Mouse (Mus musculus) monocyte, adult 5-6 weeks (primary cell): ENCODE data around the gene Rp9. TPM values are rescaled to one million over a fixed set of nuclear protein-coding genes. Genes with fewer than 3 reads are reported as not detected.

Source experiments
- ATAC-seq: fragments of 153-309, 156-312 bp; replicated peaks from 2 replicates; pipeline ENCODE4 v1.8.0; 2017; ENCODE audit warnings: mild to moderate bottlenecking; ENCODE audit not compliant: low TSS enrichment, insufficient number of reproducible peaks, severe bottlenecking, poor library complexity, low FRiP score
- total RNA-seq: library from RNA; stranded (forward); fragments of 200-1000, 200-491, 200-594 nt; gene quantifications from 3 replicates; pipeline ENCODE4 v1.2.3, GENCODE M21; 2017

Rp9 gene
- total RNA-seq, 1 experiment from 2014 or later: 169 TPM

DNA sequence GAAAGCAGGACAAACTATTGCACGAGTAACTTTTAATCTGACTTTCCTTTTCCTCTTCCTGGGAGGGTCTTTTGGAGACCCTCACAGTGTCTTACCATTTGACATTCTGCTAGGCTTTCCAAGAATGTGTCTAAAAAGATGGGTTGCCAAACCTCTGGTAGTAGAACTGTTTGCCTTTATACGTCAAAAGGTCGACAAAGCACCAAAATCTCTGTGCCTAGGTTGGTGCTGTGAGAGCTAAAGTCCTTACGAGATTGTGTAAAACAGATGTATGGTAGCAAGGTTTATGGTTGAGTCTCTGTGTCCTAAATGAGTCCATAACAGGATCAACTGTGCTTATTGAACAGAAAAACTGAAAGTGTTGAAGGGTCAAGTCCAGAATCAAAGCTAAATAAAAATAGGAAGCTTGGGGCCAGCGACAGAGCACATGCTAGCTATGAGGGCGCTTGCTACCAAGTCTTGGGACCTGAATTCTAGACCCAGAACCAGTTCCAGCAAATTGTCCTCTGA is 79.8 kb downstream of the Rp9 start:
- ATAC-seq: no peak

DNA sequence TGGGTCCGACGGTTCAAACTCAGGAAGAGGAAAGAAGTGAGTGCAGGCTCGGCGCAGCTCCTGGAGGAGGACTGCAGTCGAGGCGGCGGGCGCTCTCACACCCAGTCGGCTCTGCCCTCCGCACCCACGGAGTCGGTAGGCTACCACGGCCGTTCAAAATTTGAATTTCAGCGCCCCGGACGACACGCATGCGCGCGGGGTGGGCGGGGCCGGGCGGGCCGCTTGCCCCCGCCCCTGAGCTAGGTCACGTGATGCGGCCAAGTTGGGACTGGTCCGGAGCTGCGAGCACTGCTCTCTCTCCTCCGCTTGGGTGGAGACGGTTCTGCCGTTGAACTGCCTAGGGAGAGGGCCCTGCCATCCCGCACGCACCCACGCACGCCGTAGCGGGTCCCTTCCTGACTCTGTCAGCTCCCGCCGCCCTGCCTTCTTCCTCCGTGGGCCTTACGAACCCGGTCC is 80.5 kb downstream of the Rp9 start, which contains the start of gene Anln:
TSS of gene Anln (minus strand) at position 168 of the 456 bp plus-strand sequence.
- ATAC-seq: peak; percentile 90

DNA sequence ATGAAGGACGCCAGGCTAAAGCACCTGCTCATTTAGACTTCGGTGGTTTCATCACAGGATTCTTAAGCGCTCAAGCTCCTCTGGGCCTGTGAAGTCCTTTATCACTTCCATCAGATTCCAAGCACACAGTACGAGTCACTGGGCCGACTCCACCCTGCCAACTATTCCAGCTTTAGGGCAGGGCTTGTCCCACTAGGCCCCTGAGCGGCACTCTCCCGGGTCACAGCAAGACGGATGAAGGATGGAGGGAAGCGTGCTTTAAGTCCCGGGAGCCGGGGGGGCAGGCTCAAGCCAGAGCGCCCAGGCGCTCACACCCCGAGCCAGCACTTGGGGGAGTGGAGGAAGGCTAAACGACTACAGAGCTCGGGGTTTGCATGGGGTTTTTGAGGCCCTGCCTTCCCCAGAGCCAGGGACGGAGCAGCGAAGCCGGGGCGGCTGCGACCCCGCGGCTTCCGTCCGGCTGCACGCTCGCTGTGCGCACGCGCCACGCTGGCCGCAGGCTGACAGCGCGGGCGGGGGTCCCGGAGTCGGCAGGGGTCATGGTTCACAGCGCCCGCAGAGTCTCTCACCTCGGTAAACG is 81.1 kb downstream of the Rp9 start:
- ATAC-seq: no peak

DNA sequence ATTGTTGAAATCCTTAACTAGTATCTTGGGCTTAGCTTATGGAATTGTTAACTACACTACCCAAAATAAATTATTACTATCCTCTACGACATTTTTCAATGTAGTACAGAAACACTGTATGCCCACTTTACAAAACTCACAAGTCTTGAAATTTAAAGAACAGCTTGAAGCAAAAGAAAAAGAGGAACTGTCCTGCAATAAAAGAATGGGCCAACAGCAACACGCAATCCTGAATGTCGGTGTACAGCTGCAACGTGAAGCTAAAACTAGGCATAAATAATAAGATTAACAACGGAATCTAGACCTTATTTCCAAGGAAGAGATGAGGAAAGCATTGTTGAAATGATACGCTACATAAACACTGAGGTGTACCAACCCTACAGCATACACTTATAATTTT is 81.6 kb downstream of the Rp9 start:
- ATAC-seq: no peak

DNA sequence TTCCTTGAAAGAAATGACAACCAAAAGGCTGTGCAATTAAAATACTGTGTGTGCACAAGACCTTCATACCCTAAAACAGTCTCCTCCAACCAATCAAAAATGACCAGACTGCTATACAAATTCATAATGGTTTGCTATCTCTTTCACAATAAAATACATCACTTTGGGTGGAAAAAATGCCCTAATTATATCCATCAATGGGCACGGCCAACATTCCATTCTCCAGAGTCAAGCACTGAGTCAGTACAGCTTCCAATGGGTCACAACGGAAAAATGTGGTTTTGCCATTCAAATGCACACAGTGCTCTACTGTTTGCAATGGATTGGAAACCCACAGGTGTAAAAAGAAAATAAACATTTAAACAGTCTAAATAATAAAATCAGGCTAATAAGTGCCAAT is 83.7 kb downstream of the Rp9 start:
- no peak for ATAC-seq

DNA sequence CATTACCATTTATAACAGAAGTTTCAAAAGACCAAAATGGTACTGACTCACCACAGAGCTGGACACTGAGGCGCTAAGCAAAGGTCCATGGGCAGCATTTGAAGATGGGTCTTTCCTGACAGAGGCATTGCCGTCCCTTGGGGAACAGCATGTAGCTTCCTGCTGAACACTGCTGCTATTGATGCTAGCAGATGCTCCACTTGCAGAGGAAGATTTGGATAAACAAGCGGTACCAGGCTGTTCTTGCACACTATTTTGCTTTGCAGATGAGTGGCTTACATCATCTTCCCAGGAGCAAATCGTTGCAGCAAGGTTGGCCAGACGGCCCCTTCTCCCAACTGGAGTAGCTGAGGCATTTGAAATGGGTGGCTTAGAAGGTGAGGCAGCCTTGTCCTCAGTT is 93.5 kb downstream of the Rp9 start:
- ATAC-seq: no peak

DNA sequence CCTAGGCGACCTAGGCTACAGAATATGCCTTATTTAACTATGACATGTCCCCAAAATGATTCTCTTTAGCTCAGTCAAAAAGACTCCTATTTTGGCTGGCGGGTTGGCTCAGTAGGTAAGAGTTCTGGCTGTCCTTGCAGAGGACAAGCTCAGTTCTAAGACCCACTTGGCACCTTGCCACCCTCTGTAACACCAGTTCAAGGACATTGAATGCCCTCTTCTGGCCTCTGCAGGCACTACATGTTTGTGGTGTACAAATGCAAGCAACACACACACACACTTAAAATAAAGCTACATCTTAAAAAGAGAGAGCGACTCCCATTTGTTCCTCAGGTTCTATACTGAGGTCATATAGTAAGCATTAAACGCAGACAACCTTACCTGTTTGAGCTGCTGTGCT is 96.8 kb downstream of the Rp9 start:
- no peak for ATAC-seq

DNA sequence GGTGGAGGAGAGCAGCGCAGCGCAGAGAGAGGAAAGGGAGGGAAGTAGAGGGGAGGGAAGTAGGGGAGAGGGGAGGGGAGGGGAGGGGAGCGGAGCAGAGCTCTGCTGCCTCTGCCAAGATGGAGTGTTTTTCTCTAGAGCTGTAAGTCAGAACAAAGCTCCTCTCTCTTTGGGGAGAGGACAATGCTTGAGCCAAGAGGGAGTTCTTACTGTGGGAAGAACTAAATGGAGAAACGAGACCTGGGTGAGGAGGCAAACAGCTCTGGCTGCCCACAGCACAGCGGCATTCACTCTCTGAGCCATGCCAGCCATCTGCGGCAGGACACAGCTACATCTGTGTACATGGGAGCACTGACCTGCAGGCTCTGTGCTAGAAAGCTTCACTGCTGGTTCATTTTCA is 101.5 kb downstream of the Rp9 start:
- peak; percentile 25; the same call in 1 of the 2 replicates for ATAC-seq

DNA sequence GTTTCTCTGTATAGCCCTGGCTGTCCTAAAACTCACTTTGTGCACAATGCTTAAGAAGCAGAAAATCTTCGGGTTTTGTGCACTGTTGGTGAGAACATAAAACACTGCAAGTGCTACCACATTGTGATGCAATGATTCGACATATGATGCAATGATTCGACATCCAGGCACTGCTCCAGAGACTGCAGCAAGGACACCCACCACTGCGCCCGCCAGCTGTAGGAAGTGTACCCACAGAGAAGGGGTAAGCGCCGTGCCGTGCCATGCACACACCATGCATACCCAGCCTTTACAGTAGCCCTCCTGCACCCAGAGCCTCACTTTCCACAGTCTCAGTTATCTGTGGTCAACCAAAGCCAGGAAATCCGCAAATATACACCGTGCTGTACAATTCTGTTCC is 102.9 kb downstream of the Rp9 start:
- peak; percentile 65; the same call in 1 of the 2 replicates for ATAC-seq

DNA sequence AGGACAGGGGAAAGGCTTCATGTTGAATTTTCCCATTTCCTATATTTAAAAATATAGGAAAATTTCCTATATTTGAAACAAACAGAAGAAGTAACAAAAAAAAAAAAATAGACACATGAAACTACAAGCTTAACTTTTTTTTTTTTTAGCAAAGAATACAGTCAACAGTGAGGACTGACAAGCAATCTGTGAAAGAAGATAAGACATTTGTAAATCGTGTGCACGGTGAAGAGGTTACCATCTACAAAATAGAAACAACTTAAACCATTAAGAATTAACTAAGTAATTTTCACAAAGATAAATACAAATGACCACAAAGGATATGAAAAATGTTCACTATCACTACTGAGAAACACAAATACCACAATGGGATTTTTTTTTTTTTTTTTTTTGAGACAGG is 103.3 kb downstream of the Rp9 start:
- ATAC-seq: no peak

Other genes starting within 250 kb of the Rp9 start
- 27.3 to 53.9 TPM (median 30.7 TPM) in 3 replicates for gene Zfp809, start 244.0 kb downstream of the Rp9 start, total RNA-seq
- 0.29 to 2.5 TPM (median 2.2 TPM) in 3 replicates for gene Zfp599, start 209.8 kb downstream of the Rp9 start, total RNA-seq
- 20.8 to 34.3 TPM (median 31.1 TPM) in 3 replicates for gene Zfp810, start 162.1 kb downstream of the Rp9 start, total RNA-seq
- gene Anln, start 80.6 kb downstream of the Rp9 start, total RNA-seq: 0.85 to 3.8 TPM (median 1.5 TPM) in 3 replicates
- 0.97 TPM in 1 of 3 replicates, not detected in the others for gene 9530077C05Rik, start 58.2 kb downstream of the Rp9 start, total RNA-seq
- gene Gm17545, start 15.5 kb downstream of the Rp9 start, total RNA-seq: not detected in 3 replicates
- gene Bbs9, start 6.0 kb upstream of the Rp9 start, total RNA-seq: 8.6 to 16.6 TPM (median 15.6 TPM) in 3 replicates